Mouse (Mus musculus) brain, embryonic 14.5 days (tissue): ENCODE data around the gene Zdhhc5. TPM values are rescaled to one million over a fixed set of nuclear protein-coding genes. Genes with fewer than 3 reads are reported as not detected.
"Not testable (repeated sequence)": the region's sequence is repeated elsewhere in the genome, so short reads cannot be mapped to it uniquely, and the experiment has no call there.

ENCODE experiments used
- DNase-seq: peaks from one replicate; pipeline ENCODE4 v3.0.0-alpha.2; 2011; ENCODE audit warnings: low read depth
- CTCF ChIP-seq: fragments of 200-500 bp; IDR thresholded peaks from 2 replicates; pipeline ENCODE4 v1.5.1; 2012; ENCODE audit warnings: inconsistent platforms, mild to moderate bottlenecking, moderate library complexity, borderline replicate concordance; ENCODE audit not compliant: insufficient read depth, insufficient read length; ENCODE audit errors: extremely low read depth
- POLR2A ChIP-seq: fragments of 200-500 bp; IDR thresholded peaks from 2 replicates; pipeline ENCODE4 v1.6.1; 2012; ENCODE audit warnings: mild to moderate bottlenecking, inconsistent platforms, borderline replicate concordance; ENCODE audit not compliant: poor library complexity, insufficient read depth, insufficient read length, severe bottlenecking; ENCODE audit errors: extremely low read depth
- polyA plus RNA-seq: library from polyadenylated mRNA; depleted of rRNA; stranded (reverse); fragments of >200 nt; gene quantifications from 2 replicates; pipeline ENCODE4 v1.2.3, GENCODE M21; 2012

The Zdhhc5 gene
- polyA plus RNA-seq, 1 experiment, result 35.4 TPM

- DNase-seq, result peak; percentile 100
- TF ChIP-seq CTCF (no peak), POLR2A (peak; percentile 66; the same call in 1 of the 2 replicates)
Observed at GRCm38 (mm10) chr2:84677968-84678880, 36.8 kb downstream of the Zdhhc5 start, which contains the start of the genes Gm28635 and Med19. Gene Gm28635, minus strand, starts transcription at chr2:84678041. Gene Med19, plus strand, starts transcription at chr2:84678402.

GRCm38 (mm10) chr2:84677270-84677967 lies 37.6 kb downstream of the Zdhhc5 start:
- no peak for DNase-seq

GRCm38 (mm10) chr2:84671535-84671934 lies 43.4 kb downstream of the Zdhhc5 start:
- DNase-seq, result not testable (repeated sequence)

More at GRCm38 (mm10) chr2:84677270-84677967, 37.6 kb downstream of the Zdhhc5 start:
- TF ChIP-seq POLR2A, result no peak
- TF ChIP-seq CTCF, result peak; percentile 37; the same call in 1 of the 2 replicates

GRCm38 (mm10) chr2:84670569-84670933 lies 44.4 kb downstream of the Zdhhc5 start, which contains the start of gene Selenoh:
Gene Selenoh, minus strand, starts transcription at chr2:84670770.
- DNase-seq, result peak; percentile 99
- no peak for TF ChIP-seq CTCF
- TF ChIP-seq POLR2A, result peak; percentile 56; the same call in 1 of the 2 replicates

GRCm38 (mm10) chr2:84669828-84670568 lies 45.0 kb downstream of the Zdhhc5 start:
- DNase-seq, result no peak

GRCm38 (mm10) chr2:84666081-84666480 lies 48.9 kb downstream of the Zdhhc5 start:
- TF ChIP-seq CTCF (no peak), POLR2A (no peak)
- no peak for DNase-seq

More at GRCm38 (mm10) chr2:84669828-84670568, 45.0 kb downstream of the Zdhhc5 start:
- TF ChIP-seq POLR2A (no peak), CTCF (no peak)

GRCm38 (mm10) chr2:84662866-84663265 lies 52.1 kb downstream of the Zdhhc5 start:
- TF ChIP-seq POLR2A (no peak), CTCF (peak; percentile 41; the same call in 1 of the 2 replicates)
- DNase-seq, result peak; percentile 71

GRCm38 (mm10) chr2:84660253-84660652 lies 54.7 kb downstream of the Zdhhc5 start:
- peak; percentile 59 for DNase-seq
- no peak for TF ChIP-seq POLR2A
- TF ChIP-seq CTCF, result peak; percentile 35; the same call in 1 of the 2 replicates

GRCm38 (mm10) chr2:84658806-84659205 lies 56.2 kb downstream of the Zdhhc5 start, which contains the start of gene Btbd18:
Gene Btbd18, plus strand, starts transcription at chr2:84659079.
- TF ChIP-seq CTCF, result no peak
- DNase-seq, result no peak

- TF ChIP-seq CTCF, result no peak
- TF ChIP-seq POLR2A, result no peak
- no peak for DNase-seq
Observed at GRCm38 (mm10) chr2:84655864-84656263, 59.1 kb downstream of the Zdhhc5 start.

GRCm38 (mm10) chr2:84653354-84653753 lies 61.6 kb downstream of the Zdhhc5 start:
- TF ChIP-seq POLR2A, result no peak
- no peak for TF ChIP-seq CTCF
- DNase-seq, result no peak
